Mouse (Mus musculus): ENCODE data around the gene 1700029I15Rik. TPM values are rescaled to one million over a fixed set of nuclear protein-coding genes. Genes with fewer than 3 reads are reported as not detected.

1700029I15Rik gene
- polyA plus RNA-seq, 1 experiment from 2014 or later = 3.1 TPM

GRCm38 (mm10) chr2:92381161-92381560 lies 1.2 kb upstream of the 1700029I15Rik start:
- ATAC-seq (ENCODE audit: low FRiP score, low TSS enrichment) = no peak
- H3K9ac ChIP-seq (replicated peaks; ENCODE audit: low read length) = no peak overlapping the region
- no peaks in the 10 kb centered on the region for H3K9me3 ChIP-seq (ENCODE audit: low read length)
- no peak overlapping the region for H3K4me3 ChIP-seq (ENCODE audit: low read length)
- 0 out of 2 replicates have a peak overlapping the region, but pooled peaks have one; percentile 10 for H3K27ac ChIP-seq (ENCODE audit: low read length)
- H3K27me3 ChIP-seq (ENCODE audit: insufficient read depth, low read length) = no peaks in the 10 kb centered on the region
- 68% methylated on average over 5 of the region's 5 CpGs for WGBS
- H3K36me3 ChIP-seq (ENCODE audit: insufficient read depth, low read length) = peaks cover 60% of the 10 kb centered on the region
- peaks cover 4% of the 10 kb centered on the region for H3K4me1 ChIP-seq (ENCODE audit: insufficient read depth, low read length)
- H3K4me2 ChIP-seq (replicated peaks; ENCODE audit: low read depth, low read length) = no peak overlapping the region

GRCm38 (mm10) chr2:92382759-92383158 lies 421 bp downstream of the 1700029I15Rik start:
- ATAC-seq (ENCODE audit: low FRiP score, low TSS enrichment) = no peak
- H3K4me2 ChIP-seq (replicated peaks; ENCODE audit: low read depth, low read length) = no peak overlapping the region
- H3K27me3 ChIP-seq (ENCODE audit: insufficient read depth, low read length) = no peaks in the 10 kb centered on the region
- no peak overlapping the region for H3K27ac ChIP-seq (ENCODE audit: low read length)
- WGBS = 82% methylated on average over 4 of the region's 4 CpGs
- no peaks in the 10 kb centered on the region for H3K9me3 ChIP-seq (ENCODE audit: low read length)
- H3K4me3 ChIP-seq (ENCODE audit: low read length) = no peak overlapping the region
- no peak overlapping the region for H3K9ac ChIP-seq (replicated peaks; ENCODE audit: low read length)
- peaks cover 72% of the 10 kb centered on the region for H3K36me3 ChIP-seq (ENCODE audit: insufficient read depth, low read length)
- H3K4me1 ChIP-seq (ENCODE audit: insufficient read depth, low read length) = no peaks in the 10 kb centered on the region

GRCm38 (mm10) chr2:92384101-92384500 lies 1.8 kb downstream of the 1700029I15Rik start:
- Histone ChIP-seq H3K36me3 (ENCODE audit: insufficient read depth, low read length) (peaks cover 68% of the 10 kb centered on the region), H3K27ac (ENCODE audit: low read length) (no peak overlapping the region), H3K9ac (replicated peaks; ENCODE audit: low read length) (no peak overlapping the region), H3K27me3 (ENCODE audit: insufficient read depth, low read length) (no peaks in the 10 kb centered on the region), H3K4me3 (ENCODE audit: low read length) (no peak overlapping the region), H3K4me1 (ENCODE audit: insufficient read depth, low read length) (peaks cover 9% of the 10 kb centered on the region), H3K9me3 (ENCODE audit: low read length) (no peaks in the 10 kb centered on the region), H3K4me2 (replicated peaks; ENCODE audit: low read depth, low read length) (no peak overlapping the region)
- ATAC-seq (ENCODE audit: low FRiP score, low TSS enrichment) = no peak
- 83% methylated on average over 4 of the region's 4 CpGs for WGBS

GRCm38 (mm10) chr2:92385113-92386051 lies 3.0 kb downstream of the 1700029I15Rik start:
- H3K9ac ChIP-seq (replicated peaks; ENCODE audit: low read length) = no peak overlapping the region
- H3K27ac ChIP-seq (ENCODE audit: low read length) = no peak overlapping the region
- H3K9me3 ChIP-seq (ENCODE audit: low read length) = no peaks in the 10 kb centered on the region
- peaks cover 19% of the 10 kb centered on the region for H3K4me1 ChIP-seq (ENCODE audit: insufficient read depth, low read length)
- H3K27me3 ChIP-seq (ENCODE audit: insufficient read depth, low read length) = no peaks in the 10 kb centered on the region
- no peak overlapping the region for H3K4me3 ChIP-seq (ENCODE audit: low read length)
- 76% methylated on average over 22 of the region's 22 CpGs for WGBS
- ATAC-seq (ENCODE audit: low FRiP score, low TSS enrichment) = no peak
- H3K4me2 ChIP-seq (replicated peaks; ENCODE audit: low read depth, low read length) = no peak overlapping the region
- H3K36me3 ChIP-seq (ENCODE audit: insufficient read depth, low read length) = peaks cover 56% of the 10 kb centered on the region

- ATAC-seq (ENCODE audit: low FRiP score, low TSS enrichment) = no peak
- WGBS = 87% methylated on average over 30 of the region's 30 CpGs
- no peaks in the 10 kb centered on the region for H3K9me3 ChIP-seq (ENCODE audit: low read length)
Observed at GRCm38 (mm10) chr2:92386821-92387570, 4.7 kb downstream of the 1700029I15Rik start.

GRCm38 (mm10) chr2:92387646-92388045 lies 5.3 kb downstream of the 1700029I15Rik start:
- H3K36me3 ChIP-seq (ENCODE audit: insufficient read depth, low read length) = peaks cover 43% of the 10 kb centered on the region
- peaks cover 40% of the 10 kb centered on the region for H3K4me1 ChIP-seq (ENCODE audit: insufficient read depth, low read length)
- no peak overlapping the region for H3K4me2 ChIP-seq (replicated peaks; ENCODE audit: low read depth, low read length)
- peak overlapping the region; percentile 29; the same call in 1 of the 2 replicates for H3K9ac ChIP-seq (replicated peaks; ENCODE audit: low read length)
- 86% methylated on average over 4 of the region's 4 CpGs for WGBS
- H3K4me3 ChIP-seq (ENCODE audit: low read length) = no peak overlapping the region
- H3K9me3 ChIP-seq (ENCODE audit: low read length) = no peaks in the 10 kb centered on the region
- no peak for ATAC-seq (ENCODE audit: low FRiP score, low TSS enrichment)
- no peaks in the 10 kb centered on the region for H3K27me3 ChIP-seq (ENCODE audit: insufficient read depth, low read length)
- no peak overlapping the region for H3K27ac ChIP-seq (ENCODE audit: low read length)

More at GRCm38 (mm10) chr2:92386821-92387570, 4.7 kb downstream of the 1700029I15Rik start:
- Histone ChIP-seq H3K27me3 (ENCODE audit: insufficient read depth, low read length) (no peaks in the 10 kb centered on the region), H3K36me3 (ENCODE audit: insufficient read depth, low read length) (peaks cover 48% of the 10 kb centered on the region), H3K4me3 (ENCODE audit: low read length) (no peak overlapping the region), H3K27ac (ENCODE audit: low read length) (no peak overlapping the region), H3K9ac (replicated peaks; ENCODE audit: low read length) (no peak overlapping the region), H3K4me1 (ENCODE audit: insufficient read depth, low read length) (peaks cover 34% of the 10 kb centered on the region), H3K4me2 (replicated peaks; ENCODE audit: low read depth, low read length) (no peak overlapping the region)

- ATAC-seq (ENCODE audit: low FRiP score, low TSS enrichment) = no peak
- Histone ChIP-seq H3K4me1 (ENCODE audit: insufficient read depth, low read length) (peaks cover 45% of the 10 kb centered on the region), H3K27ac (ENCODE audit: low read length) (no peak overlapping the region), H3K4me3 (ENCODE audit: low read length) (peak overlapping the region; percentile 79), H3K9ac (replicated peaks; ENCODE audit: low read length) (peak overlapping the region; percentile 75), H3K27me3 (ENCODE audit: insufficient read depth, low read length) (no peaks in the 10 kb centered on the region), H3K36me3 (ENCODE audit: insufficient read depth, low read length) (peaks cover 39% of the 10 kb centered on the region), H3K4me2 (replicated peaks; ENCODE audit: low read depth, low read length) (peak overlapping the region; percentile 70), H3K9me3 (ENCODE audit: low read length) (no peaks in the 10 kb centered on the region)
- whole genome bisulfite sequencing = 47% methylated on average over 3 of the region's 3 CpGs
Observed at GRCm38 (mm10) chr2:92388081-92388517, 5.8 kb downstream of the 1700029I15Rik start.

GRCm38 (mm10) chr2:92388891-92389641 lies 6.7 kb downstream of the 1700029I15Rik start:
- no peaks in the 10 kb centered on the region for H3K27me3 ChIP-seq (ENCODE audit: insufficient read depth, low read length)
- under 1% methylated on average over 51 of the region's 62 CpGs for WGBS
- H3K4me2 ChIP-seq (replicated peaks; ENCODE audit: low read depth, low read length) = peak overlapping the region; percentile 70
- peak overlapping the region; percentile 79 for H3K4me3 ChIP-seq (ENCODE audit: low read length)
- H3K27ac ChIP-seq (ENCODE audit: low read length) = peak overlapping the region; percentile 84
- peak; percentile 92 for ATAC-seq (ENCODE audit: low FRiP score, low TSS enrichment)
- H3K9ac ChIP-seq (replicated peaks; ENCODE audit: low read length) = peak overlapping the region; percentile 75
- no peaks in the 10 kb centered on the region for H3K9me3 ChIP-seq (ENCODE audit: low read length)
- peaks cover 31% of the 10 kb centered on the region for H3K36me3 ChIP-seq (ENCODE audit: insufficient read depth, low read length)
- H3K4me1 ChIP-seq (ENCODE audit: insufficient read depth, low read length) = peaks cover 46% of the 10 kb centered on the region

- peak; percentile 7; the same call in 1 of the 2 replicates for ATAC-seq (ENCODE audit: low FRiP score, low TSS enrichment)
- Histone ChIP-seq H3K27me3 (ENCODE audit: insufficient read depth, low read length) (no peaks in the 10 kb centered on the region), H3K4me3 (ENCODE audit: low read length) (peak overlapping the region; percentile 79), H3K36me3 (ENCODE audit: insufficient read depth, low read length) (peaks cover 25% of the 10 kb centered on the region), H3K4me1 (ENCODE audit: insufficient read depth, low read length) (peaks cover 46% of the 10 kb centered on the region), H3K27ac (ENCODE audit: low read length) (peak overlapping the region; percentile 84), H3K9ac (replicated peaks; ENCODE audit: low read length) (peak overlapping the region; percentile 75; the same call in 1 of the 2 replicates), H3K4me2 (replicated peaks; ENCODE audit: low read depth, low read length) (peak overlapping the region; percentile 70), H3K9me3 (ENCODE audit: low read length) (no peaks in the 10 kb centered on the region)
- WGBS = 2% methylated on average over 10 of the region's 10 CpGs
Observed at GRCm38 (mm10) chr2:92389645-92390044, 7.3 kb downstream of the 1700029I15Rik start.
